Mouse (Mus musculus): ENCODE results near the gene Micu1. TPM values are rescaled to one million over a fixed set of nuclear protein-coding genes. Genes with fewer than 3 reads are reported as not detected.
A peak's percentile ranks its signal among the peaks of the same experiment; 100 is the strongest.
"Not testable (repeated sequence)": the region's sequence is repeated elsewhere in the genome, so short reads cannot be mapped to it uniquely, and the experiment has no call there.

Micu1 gene
- total RNA-seq, 2 experiments from 2014 or later, result 48.7 to 53.6 TPM

DNA sequence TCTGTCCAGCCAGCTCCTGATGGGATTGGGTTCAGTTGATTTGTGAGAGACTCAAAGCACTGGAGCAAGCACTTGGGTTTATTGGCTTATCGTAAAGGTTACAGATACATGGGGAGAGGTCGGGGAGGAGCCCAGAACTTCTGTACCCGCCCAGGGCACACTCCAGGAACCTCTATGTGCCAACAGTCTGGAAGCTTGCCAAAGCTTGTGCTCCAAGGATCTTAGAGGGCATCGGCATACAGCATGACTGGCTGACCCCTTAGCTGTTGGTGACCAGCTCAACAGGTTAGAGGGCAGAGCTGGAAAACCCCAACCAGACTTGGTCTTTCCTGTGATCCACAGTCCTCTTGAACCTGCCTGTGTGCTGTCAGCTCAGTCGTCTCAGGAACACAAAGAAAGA lies 154.9 kb downstream of the Micu1 start:
- no peak for DNase-seq

DNA sequence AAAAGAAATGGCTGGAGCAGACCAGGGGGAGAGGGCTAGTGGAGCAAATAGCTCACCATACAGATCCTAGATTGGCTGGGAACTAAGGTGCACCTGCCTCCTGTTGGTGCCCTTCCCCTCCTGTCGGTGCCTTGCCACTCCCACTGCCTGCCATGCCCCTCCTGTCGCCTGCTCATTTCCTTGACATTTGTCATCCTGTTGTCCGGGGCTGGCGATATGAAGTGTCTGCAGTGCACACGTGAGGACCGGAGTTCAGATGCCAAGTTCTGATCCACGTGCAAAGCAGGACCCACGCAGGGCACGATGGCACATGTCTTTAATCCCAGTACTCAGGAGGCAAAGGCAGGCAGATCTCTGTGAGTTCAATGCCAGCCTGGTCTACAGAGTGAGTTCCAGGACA lies 158.4 kb downstream of the Micu1 start:
- no peak for DNase-seq

DNA sequence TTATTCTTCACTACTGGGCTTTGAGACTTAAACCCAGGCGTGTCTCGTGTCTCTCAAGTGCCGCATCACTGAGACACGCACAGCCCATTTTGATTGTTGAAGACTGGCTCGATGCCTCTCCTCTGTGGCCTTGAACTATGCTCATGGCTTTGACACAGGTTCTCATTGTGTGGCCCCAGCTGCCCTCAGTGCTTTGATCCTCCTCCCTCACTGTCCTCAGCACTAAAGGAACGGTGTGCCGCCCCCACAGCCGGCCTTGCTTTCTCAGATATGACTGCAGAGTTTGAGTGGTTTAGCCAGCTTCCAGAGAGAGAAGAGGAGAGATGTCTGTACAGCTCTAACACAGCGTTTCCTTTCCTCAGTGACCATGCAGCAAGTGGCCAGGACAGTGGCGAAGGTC lies 158.9 kb downstream of the Micu1 start:
- DNase-seq, result no peak

DNA sequence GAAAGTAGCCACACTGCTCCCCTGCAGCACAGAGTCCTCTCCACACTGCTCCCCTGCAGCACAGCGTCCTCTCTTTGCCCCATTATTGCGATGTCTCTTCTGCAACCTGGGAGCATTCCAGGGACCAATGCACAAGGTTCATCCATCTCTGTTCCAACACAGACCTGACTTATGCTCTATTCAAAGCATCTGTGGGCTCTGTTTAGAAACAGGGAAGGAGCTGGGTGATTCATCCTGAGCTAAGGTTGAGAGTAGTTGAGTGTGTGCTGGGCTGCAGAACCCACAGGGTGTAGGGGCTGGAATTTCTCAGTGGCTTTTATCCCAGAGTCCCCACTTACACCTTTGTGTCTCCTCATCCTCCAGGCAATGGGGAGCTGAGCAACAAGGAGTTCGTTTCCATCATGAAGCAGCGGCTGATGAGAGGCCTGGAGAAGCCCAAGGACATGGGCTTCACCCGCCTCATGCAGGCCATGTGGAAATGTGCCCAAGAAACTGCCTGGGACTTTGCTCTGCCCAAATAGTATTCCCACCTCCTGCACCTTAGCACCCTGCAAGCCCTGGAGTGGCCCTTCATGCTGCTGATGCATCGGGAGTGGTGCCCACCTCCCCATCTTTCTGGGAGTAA lies 160.7 kb downstream of the Micu1 start:
- DNase-seq, result no peak

DNA sequence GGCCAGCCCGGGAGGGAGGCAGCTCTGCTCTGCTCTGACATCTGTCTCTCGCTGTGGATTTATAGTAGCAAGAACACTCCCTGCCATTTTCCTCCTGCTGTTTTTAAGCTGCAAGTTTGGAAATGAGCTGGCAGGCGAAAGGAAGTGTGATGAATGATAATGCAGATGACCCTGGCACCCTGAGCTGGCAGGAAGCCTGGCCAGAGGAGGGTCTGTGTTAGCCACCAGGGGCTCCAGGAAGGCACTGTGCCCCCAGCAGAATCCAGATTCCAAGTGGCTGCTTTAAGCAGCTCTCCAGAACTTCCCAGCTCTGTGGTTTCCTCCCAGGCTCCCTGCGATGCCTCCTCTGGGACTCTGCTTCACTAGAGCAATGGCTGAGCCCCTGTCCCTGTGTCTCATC lies 161.3 kb downstream of the Micu1 start:
- no peak for DNase-seq

DNA sequence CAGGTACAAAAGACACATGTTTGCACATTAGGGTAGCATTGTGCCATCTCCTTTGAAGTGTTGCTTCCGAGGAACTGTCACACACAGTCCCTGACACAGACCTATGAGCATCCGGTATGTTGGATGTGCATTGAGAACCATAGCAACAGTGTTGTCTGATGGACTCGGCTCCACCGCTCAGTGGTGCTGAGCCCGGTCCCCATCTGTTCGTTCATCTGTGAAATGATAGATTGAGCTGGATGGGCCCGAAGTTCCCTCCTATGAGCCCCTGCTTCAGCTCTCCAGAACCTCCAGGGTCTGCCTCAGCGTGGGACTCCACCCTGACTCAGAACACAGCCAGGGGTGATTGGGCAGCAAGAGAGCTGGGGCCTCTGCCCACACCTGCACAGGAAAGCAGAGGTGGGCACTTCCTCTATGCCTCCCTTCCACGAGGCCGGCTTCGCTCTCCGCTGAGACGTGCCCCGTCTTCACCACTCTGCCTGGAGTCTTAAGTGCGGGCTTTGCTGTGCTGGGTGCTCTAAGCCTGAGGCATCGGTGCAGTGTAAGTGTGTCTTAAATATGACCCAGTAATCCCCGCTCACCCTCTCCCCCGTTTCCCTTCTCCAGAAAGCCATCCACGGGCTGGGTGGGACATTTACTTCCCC lies 162.1 kb downstream of the Micu1 start:
- DNase-seq, result no peak

DNA sequence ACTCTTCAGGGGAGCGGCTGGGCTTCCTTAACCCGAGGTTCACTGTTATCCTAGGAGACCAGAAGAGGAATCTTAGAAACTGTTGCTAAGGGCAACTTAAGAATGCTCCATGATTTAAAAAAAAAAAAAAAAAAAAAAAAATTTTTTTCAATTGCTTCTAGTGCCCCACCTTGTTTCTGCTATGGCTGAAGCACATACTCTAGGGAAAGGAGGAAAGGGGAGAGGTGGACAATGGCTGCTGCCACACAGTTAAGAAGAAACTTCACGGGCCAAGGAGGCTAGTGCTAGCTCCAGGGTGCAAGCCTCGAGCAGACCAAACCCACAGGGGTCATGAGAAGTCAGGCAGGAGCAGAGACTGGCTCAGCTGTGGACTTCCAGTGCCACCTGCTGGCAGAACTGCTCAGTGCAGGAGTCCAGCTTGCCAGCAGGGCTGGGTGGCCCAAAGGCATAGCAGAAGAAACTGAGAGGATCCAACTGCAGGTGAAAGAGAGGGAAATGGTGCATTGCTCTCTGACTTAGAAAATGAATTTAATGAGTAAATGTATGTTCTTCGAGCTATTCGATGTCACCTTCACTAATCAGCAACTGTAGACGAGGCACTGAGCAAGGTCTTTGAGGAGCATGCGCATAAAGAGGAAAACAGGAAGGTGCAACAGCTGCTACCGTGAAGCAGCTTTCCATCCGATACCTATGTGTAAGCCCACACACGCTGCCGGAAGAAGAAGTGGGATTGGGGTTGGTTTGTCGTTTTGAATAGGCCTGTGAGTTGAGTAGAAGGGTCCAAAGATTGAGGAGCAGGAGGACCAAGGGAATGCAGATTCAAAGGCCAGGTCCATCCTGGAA lies 162.8 kb downstream of the Micu1 start:
- peak; percentile 76 for DNase-seq

DNA sequence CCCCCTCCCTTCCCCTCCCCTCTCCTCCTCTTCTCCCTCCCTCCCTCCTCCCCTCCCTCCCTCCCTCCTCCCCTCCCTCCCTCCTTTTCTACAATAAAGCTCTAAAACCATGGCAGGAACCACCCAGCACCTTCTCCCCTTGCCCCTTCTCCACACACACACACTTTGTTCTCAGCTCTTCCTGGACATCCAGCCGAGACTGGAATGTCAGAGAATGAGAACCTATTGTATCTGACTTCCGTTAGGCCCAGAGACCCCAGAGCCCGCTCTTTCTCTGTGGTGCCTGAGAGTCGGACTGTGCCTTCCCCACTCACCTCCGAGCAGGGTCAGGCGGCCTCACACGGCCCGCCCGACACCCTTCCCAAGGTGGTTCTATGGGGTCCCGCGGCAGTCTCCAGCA lies 166.0 kb downstream of the Micu1 start:
- no peak for DNase-seq

DNA sequence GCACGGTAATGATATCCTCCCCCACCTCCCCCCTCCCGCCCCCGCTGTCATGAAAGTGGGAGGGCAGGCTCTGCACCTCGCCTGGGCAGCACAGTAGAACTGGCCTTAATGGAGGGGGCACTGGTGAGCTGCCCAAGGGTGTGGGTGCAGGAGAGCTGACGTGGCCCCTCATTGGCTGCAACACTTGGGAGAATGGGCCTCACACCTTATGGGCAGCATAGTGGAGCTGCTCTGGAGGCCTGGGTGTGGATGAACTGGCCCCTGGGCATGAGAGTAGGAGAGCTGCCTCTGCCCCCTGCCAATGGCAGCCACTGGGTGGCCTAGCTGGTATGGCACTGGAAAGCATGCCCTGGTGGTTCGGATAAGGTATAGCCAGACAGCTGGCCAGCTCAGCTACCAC lies 167.8 kb downstream of the Micu1 start:
- DNase-seq, result no peak

DNA sequence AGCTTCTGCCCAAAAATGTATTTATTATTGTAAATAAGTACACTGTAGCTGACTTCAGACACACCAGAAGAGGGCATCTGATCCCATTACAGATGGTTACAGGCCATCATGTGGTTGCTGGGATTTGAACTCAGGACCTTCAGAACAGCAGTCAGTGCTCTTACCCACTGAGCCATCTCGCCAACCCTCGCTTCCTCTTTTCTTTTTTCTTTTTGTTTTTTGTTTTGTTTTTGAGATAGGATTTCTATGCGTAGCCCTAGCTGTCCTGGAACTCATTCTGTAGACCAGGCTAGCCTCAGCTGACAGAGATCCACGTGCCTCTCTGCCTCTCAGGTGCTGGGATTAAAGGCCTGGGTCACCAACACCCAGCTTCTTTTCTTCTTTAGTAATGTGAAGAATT lies 170.4 kb downstream of the Micu1 start:
- not testable (repeated sequence) for DNase-seq

- no peak for DNase-seq
Measured at GRCm38 (mm10) chr10:59873206-59873605, 170.9 kb downstream of the Micu1 start.

- DNase-seq, result no peak
Measured at GRCm38 (mm10) chr10:59873613-59874012, 171.3 kb downstream of the Micu1 start.

DNA sequence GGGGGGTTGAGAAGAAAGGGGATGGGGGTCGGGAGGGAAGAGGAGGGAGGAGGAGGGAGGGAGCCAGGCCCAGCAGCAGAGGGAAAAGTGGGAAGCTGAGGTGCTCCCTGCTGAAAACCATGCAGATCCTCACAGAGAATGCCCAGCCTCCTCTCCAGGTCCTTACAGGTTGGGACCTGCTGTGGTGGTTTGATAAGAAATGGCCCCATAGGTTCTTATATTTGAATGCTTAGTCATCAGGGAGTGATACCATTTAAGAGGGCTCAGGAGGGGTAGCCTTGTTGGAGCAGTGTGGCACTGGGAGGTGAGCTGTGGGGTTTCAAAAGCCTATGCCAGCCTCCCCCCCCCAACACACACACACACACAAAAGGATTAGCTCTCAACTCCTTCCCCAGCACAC lies 173.1 kb downstream of the Micu1 start:
- DNase-seq, result no peak

DNA sequence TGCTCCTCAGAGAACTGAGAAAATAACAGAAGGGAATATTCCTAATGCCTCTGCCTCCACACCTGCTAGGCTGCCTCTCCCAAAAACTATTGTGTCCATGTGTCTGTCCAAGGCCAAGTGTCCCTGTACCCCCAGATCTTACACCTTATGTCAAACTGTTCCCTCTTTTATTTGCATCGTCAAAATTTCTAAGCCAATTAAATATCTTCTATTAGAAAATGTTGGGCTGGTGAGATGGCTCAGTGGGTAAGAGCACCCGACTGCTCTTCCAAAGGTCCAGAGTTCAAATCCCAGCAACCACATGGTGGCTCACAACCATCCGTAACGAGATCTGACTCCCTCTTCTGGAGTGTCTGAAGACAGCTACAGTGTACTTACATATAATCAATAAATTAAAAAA lies 174.4 kb downstream of the Micu1 start:
- DNase-seq, result not testable (repeated sequence)

- DNase-seq, result no peak
Measured at GRCm38 (mm10) chr10:59877421-59878117, 175.3 kb downstream of the Micu1 start.

DNA sequence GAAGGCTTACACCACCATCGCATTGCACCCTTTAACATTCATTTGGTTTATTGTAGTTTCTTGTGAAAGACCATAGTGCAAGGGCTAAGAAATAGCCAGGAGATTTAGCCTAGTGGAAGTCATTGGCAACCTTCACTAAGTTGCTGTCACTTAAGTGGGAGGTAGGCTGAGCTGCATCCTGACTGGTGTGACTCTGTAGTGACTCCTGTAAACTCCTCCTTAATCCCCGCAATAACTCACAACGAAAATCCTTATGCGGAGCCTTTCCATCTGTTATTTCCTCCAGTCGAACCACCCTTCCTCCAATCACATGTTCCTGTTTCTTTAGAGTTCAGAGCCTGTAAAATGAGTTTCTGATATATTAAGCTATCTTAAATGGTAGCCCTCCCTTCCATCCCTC lies 176.5 kb downstream of the Micu1 start:
- no peak for DNase-seq

DNA sequence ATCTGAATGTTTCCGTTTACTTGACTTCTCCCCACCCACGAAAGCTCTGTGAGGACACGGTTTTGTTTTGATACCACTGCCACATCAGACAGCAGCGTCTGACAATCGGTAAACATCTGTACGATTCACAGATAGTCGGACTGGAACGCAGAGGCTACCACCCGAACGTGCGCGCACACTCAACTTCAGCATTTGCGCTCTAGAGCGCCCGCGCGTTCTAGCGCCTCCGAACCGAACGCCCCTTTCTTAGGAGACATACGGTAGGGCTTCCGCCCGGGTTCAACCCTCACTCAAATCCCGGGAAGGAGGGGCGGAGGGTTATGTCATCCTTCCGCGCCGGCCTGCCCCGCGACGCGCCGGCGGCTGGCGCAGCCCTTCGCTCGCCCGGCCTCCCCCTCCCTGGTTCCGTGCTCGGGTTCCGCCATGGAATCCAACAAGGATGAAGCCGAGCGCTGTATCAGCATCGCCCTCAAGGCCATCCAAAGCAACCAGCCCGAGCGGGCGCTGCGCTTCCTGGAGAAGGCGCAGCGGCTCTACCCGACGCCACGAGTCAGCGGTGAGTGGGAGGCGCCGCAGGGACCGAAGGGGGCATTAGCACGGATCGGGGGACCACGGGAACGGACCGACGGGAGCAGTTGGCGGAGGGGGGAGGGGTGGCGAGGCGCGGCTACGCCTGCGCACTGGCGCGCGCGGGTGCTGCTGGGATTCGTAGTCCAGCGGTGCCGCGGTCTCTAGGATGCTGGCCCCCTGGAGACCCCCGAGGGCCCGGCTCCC lies 177.2 kb downstream of the Micu1 start, which contains the start of gene Dnajb12:
Gene Dnajb12, plus strand, starts transcription at position 302 of the 774 bp plus-strand sequence.
- DNase-seq, result peak; percentile 93

DNA sequence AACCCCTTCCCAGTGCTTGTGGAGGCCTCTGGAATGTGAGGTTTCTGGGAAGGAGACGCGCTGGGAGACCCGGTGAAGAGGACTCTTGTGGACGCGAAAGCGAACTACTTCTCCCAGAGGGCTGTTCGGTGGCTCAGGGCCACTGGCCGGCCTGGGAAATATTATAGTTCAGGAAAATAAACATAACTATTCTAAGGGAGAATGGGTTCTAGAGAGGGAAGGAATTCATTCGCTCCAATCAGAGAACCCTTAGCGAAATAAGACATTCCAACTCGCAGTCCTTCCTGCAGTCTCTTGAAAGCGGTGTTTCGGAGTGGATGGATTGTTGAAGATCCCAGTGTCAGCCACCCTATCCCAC lies 177.7 kb downstream of the Micu1 start:
- no peak for DNase-seq

GRCm38 (mm10) chr10:59880837-59881236 lies 178.6 kb downstream of the Micu1 start:
- DNase-seq, result no peak

DNA sequence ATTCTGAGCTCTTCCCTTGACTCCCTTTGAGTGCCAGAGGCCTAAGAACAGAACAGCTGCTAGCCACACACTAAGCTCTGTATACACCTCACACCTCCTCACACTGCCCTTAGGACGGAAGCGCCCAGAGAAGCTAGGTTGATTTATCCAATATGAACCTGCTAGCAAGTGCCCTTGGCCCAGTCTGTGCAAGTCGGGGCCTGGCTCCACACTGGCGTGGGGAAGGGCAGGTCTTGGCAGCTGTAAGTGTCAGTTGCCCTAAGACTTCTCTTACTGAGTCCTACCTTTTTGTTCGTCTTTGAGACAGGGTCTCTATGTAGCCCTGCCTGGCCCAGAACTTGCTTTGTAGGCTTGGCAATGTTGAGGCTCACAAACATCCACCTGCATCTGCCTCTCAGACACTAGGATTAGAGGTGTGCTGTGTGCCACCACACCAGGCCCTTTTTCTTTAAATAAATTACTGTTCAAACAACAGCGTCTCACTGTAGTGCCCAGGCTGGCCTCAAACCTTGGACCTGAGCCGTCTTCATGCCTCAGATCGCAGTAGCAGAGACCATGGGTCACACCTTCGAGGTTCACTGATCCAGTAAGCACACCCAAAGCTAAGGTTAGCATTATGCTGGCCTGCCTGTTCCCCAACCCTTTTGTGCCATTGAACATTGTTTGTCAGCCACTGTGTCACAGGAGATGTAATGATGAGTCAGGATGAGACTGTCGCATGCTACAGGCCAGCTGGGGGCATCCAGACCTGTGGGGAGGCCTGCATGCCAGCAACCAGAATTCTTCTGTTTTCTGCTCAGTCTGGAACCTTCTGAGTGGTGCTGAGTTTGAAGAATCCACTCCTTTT lies 182.3 kb downstream of the Micu1 start:
- no peak for DNase-seq
